Mouse (Mus musculus) CH12.LX (cell line): ENCODE data around the gene Tshb. TPM values are rescaled to one million over a fixed set of nuclear protein-coding genes. Genes with fewer than 3 reads are reported as not detected.

ENCODE experiments used
- DNase-seq: peaks from one replicate; pipeline ENCODE4 v3.0.0-alpha.2; 2013; ENCODE audit errors: extremely low read depth
- H3K27ac ChIP-seq: 2 replicates; pipeline ENCODE4 v1.5.1; 2012; ENCODE audit warnings: low read depth, mild to moderate bottlenecking, control low read depth, moderate library complexity; ENCODE audit not compliant: insufficient read depth
- H3K27me3 ChIP-seq: replicated peaks from 2 replicates; pipeline ENCODE3; 2012; ENCODE audit warnings: inconsistent platforms
- H3K36me3 ChIP-seq, 2 experiments: replicated peaks in 1 of 2; 2 replicates each; pipeline versions ENCODE3 to v1.6.1; 2012; ENCODE audit warnings: inconsistent platforms in 1 of 2, low read length in 1 of 2, mild to moderate bottlenecking in 1 of 2, mixed read lengths in 1 of 2, moderate library complexity in 1 of 2; ENCODE audit not compliant: control insufficient read depth in 1 of 2, insufficient read depth in 1 of 2
- H3K4me1 ChIP-seq, 2 experiments: 2 replicates each; pipeline ENCODE4 v1.6.1; 2012; ENCODE audit warnings: inconsistent platforms in 1 of 2, moderate library complexity in 1 of 2; ENCODE audit not compliant: insufficient read depth in 2 of 2, control insufficient read depth in 1 of 2
- H3K4me2 ChIP-seq: 2 replicates; pipeline ENCODE4 v1.6.1; 2012; ENCODE audit warnings: low read depth, mild to moderate bottlenecking, control low read depth; ENCODE audit not compliant: poor library complexity, insufficient read depth, severe bottlenecking
- H3K4me3 ChIP-seq, 3 experiments: fragments of 150-350 bp in 1 of 3; sonication (generic) in 1 of 3; replicated peaks in 1 of 3; 2 replicates each; pipeline versions ENCODE3 to v1.5.1; 2011 to 2012; ENCODE audit warnings: low read depth in 2 of 3, low read length in 2 of 3, mild to moderate bottlenecking in 2 of 3, moderate library complexity in 2 of 3, control low read depth in 1 of 3, improper control_type of control experiment in 1 of 3, inconsistent platforms in 1 of 3, mixed read lengths in 1 of 3; ENCODE audit not compliant: poor library complexity in 1 of 3
- H3K79me2 ChIP-seq: replicated peaks from 2 replicates; pipeline ENCODE4 v1.6.1; 2012; ENCODE audit warnings: mild to moderate bottlenecking, moderate library complexity; ENCODE audit not compliant: control insufficient read depth, poor library complexity, insufficient read depth, severe bottlenecking; ENCODE audit errors: extremely low read depth
- H3K9ac ChIP-seq: 2 replicates; pipeline ENCODE4 v1.6.1; 2012; ENCODE audit warnings: low read depth, mild to moderate bottlenecking, control low read depth, moderate library complexity; ENCODE audit not compliant: insufficient read depth
- H3K9me3 ChIP-seq: replicated peaks from 2 replicates; pipeline ENCODE3; 2012; ENCODE audit warnings: low read length, inconsistent platforms, mixed read lengths
- BHLHE40 ChIP-seq: IDR thresholded peaks from 2 replicates; pipeline ENCODE4 v1.6.1; 2011; ENCODE audit warnings: mild to moderate bottlenecking, low read depth, low read length, improper control_type of control experiment
- CHD2 ChIP-seq: IDR thresholded peaks from 2 replicates; pipeline ENCODE4 v1.6.1; 2011; ENCODE audit warnings: low read length, improper control_type of control experiment
- E2F4 ChIP-seq: IDR thresholded peaks from 2 replicates; pipeline ENCODE4 v1.6.1; 2011; ENCODE audit warnings: low read depth, low read length, improper control_type of control experiment; ENCODE audit not compliant: insufficient replicate concordance
- ELF1 ChIP-seq: IDR thresholded peaks from 2 replicates; pipeline ENCODE4 v1.6.1; 2014; ENCODE audit warnings: low read depth, mild to moderate bottlenecking, inconsistent platforms, low read length, improper control_type of control experiment
- ETS1 ChIP-seq: conservative IDR thresholded peaks from 2 replicates; pipeline ENCODE4 v1.6.1; 2012; ENCODE audit warnings: low read depth, mild to moderate bottlenecking, inconsistent platforms, low read length, improper control_type of control experiment, moderate library complexity
- MAFK ChIP-seq: IDR thresholded peaks from 2 replicates; pipeline ENCODE4 v1.6.1; 2011; ENCODE audit warnings: low read length, improper control_type of control experiment; ENCODE audit not compliant: insufficient replicate concordance
- MXI1 ChIP-seq: IDR thresholded peaks from 2 replicates; pipeline ENCODE4 v1.6.1; 2011; ENCODE audit warnings: mild to moderate bottlenecking, low read depth, low read length, improper control_type of control experiment
- NELFE ChIP-seq: IDR thresholded peaks from 2 replicates; pipeline ENCODE4 v1.6.1; 2011; ENCODE audit warnings: low read depth, low read length, improper control_type of control experiment
- POLR2A ChIP-seq: IDR thresholded peaks from 2 replicates; pipeline ENCODE4 v1.6.1; 2011; ENCODE audit warnings: low read depth, mild to moderate bottlenecking, improper control_type of control experiment, low read length
- RCOR1 ChIP-seq: conservative IDR thresholded peaks from 2 replicates; pipeline ENCODE4 v1.6.1; 2012; ENCODE audit warnings: low read depth, mild to moderate bottlenecking, inconsistent platforms, low read length, improper control_type of control experiment
- TCF12 ChIP-seq: IDR thresholded peaks from 2 replicates; pipeline ENCODE4 v1.6.1; 2014; ENCODE audit warnings: low read depth, mild to moderate bottlenecking, inconsistent platforms, low read length, improper control_type of control experiment
- USF2 ChIP-seq: conservative IDR thresholded peaks from 2 replicates; pipeline ENCODE4 v1.6.1; 2011; ENCODE audit warnings: low read depth, low read length, improper control_type of control experiment
- ZMIZ1 ChIP-seq: IDR thresholded peaks from 2 replicates; pipeline ENCODE4 v1.6.1; 2012; ENCODE audit warnings: low read depth, mild to moderate bottlenecking, inconsistent platforms, low read length, improper control_type of control experiment
- dilution Hi-C: fragments of 300-500 bp; cut with MboI; formaldehyde crosslinking; loops from 2 replicates; pipeline ENCODE4 v1.14.3; 2020; ENCODE audit warnings: low sequenced_read_pairs; ENCODE audit not compliant: extremely low pct_unique_long_range_greater_than_20kb, extremely low pct_ligation_motif_present
- in situ Hi-C: fragments of 300-500 bp; cut with MboI; formaldehyde crosslinking; loops from 3 replicates; pipeline ENCODE4 v1.14.3; 2019; ENCODE audit warnings: low sequenced_read_pairs, low pct_ligation_motif_present, low pct_unique_long_range_greater_than_20kb, mixed read lengths
- polyA plus RNA-seq: library from polyadenylated mRNA; unstranded; fragments of >175 nt; gene quantifications from 2 replicates; pipeline ENCODE4 v1.2.1, GENCODE M21; 2012; ENCODE audit warnings: low read depth; ENCODE audit not compliant: insufficient read length
- total RNA-seq, 2 experiments: library from RNA; depleted of rRNA; stranded (reverse); fragments of 300-350 nt in 1 of 2; fragments of >200 nt in 1 of 2; gene quantifications; 2 replicates each; pipeline ENCODE4 v1.2.3; 2012 to 2014

The Tshb gene
- total and polyA plus RNA-seq, 3 experiments, result 0.19 TPM; not detected in 2

- Histone ChIP-seq H3K27me3 (no peaks in the 10 kb centered on the region), H3K36me3 (no peaks in the 10 kb centered on the region), H3K9me3 (no peaks in the 10 kb centered on the region), H3K27ac (no peak overlapping the region), H3K9ac (no peak overlapping the region), H3K4me2 (no peak overlapping the region), H3K4me1 (peaks cover 0 to 37% of the 10 kb centered on the region in 2 experiments; a peak in 3 of 4 replicates), H3K4me3 (no peak overlapping the region), H3K79me2 (no peaks in the 10 kb centered on the region)
- in situ Hi-C loops, result no loop called here
- dilution Hi-C loops, result no loop called here
- no peak for DNase-seq
- TF ChIP-seq ELF1 (no peak), E2F4 (no peak), RCOR1 (no peak)
- TF ChIP-seq, all 38 proteins: peak for 0
These were observed 43.6 kb downstream of the Tshb start for GRCm38 (mm10) chr3:102738926-102739325.

GRCm38 (mm10) chr3:102738161-102738901, 44.2 kb downstream of the Tshb start:
- Histone ChIP-seq H3K4me3 (no peak overlapping the region), H3K4me1 (peaks cover 5 to 43% of the 10 kb centered on the region in 2 experiments; a peak in 3 of 4 replicates), H3K9ac (no peak overlapping the region), H3K79me2 (no peaks in the 10 kb centered on the region), H3K4me2 (no peak overlapping the region), H3K9me3 (no peaks in the 10 kb centered on the region), H3K27me3 (no peaks in the 10 kb centered on the region), H3K36me3 (no peaks in the 10 kb centered on the region), H3K27ac (no peak overlapping the region)
- DNase-seq, result no peak
- TF ChIP-seq POLR2A, result no peak
- TF ChIP-seq BHLHE40, result no peak
- no peak for TF ChIP-seq MXI1
- no peak for TF ChIP-seq RCOR1
- dilution Hi-C loops, result no loop called here
- in situ Hi-C loops, result no loop called here

DNA sequence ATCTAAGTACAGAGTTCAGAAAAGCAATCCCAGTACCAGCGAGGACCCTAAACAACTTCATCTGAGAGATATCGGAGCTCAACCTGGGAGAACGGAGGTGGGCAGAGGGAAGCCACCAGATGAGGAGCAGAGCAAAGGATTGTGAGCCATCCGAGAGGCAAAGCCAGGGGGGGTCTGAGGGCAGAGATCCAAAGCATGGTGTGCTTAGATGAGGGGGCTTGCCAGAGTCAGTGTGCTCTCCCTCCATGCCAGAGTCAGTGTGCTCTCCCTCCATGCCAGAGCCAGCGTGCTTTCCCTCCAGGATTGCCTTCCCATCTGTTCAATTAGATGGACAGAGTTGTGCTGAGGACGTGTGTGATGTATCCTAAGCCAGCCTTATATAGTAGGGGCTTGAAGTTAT, 45.4 kb downstream of the Tshb start:
- no peak overlapping the region for H3K4me2 ChIP-seq
- in situ Hi-C loops, result no loop called here
- no peak overlapping the region for H3K27ac ChIP-seq
- TF ChIP-seq BHLHE40, result no peak
- TF ChIP-seq TCF12, result no peak
- no peak for TF ChIP-seq ELF1
- TF ChIP-seq ETS1, result no peak
- no peak for TF ChIP-seq CHD2
- no peak for TF ChIP-seq USF2
- no peak for TF ChIP-seq MAFK
- TF ChIP-seq MXI1, result no peak
- no peak for TF ChIP-seq NELFE
- TF ChIP-seq ZMIZ1, result no peak
- H3K9ac ChIP-seq, result no peak overlapping the region
- H3K79me2 ChIP-seq, result no peaks in the 10 kb centered on the region
- H3K9me3 ChIP-seq, result no peaks in the 10 kb centered on the region
- H3K4me1 ChIP-seq, result peaks cover 5 to 54% of the 10 kb centered on the region in 2 experiments; a peak in 3 of 4 replicates
- no peak for DNase-seq
- H3K4me3 ChIP-seq, result no peak overlapping the region
- no peaks in the 10 kb centered on the region for H3K36me3 ChIP-seq
- dilution Hi-C loops, result no loop called here
- H3K27me3 ChIP-seq, result no peaks in the 10 kb centered on the region
